Mouse (Mus musculus): ENCODE measurements around the gene Pdlim4. TPM values are rescaled to one million over a fixed set of nuclear protein-coding genes. Genes with fewer than 3 reads are reported as not detected.
"Not testable (repeated sequence)": the region's sequence is repeated elsewhere in the genome, so short reads cannot be mapped to it uniquely, and the experiment has no call there.

Gene Pdlim4
- polyA plus RNA-seq, 1 experiment, result 3.7 TPM

DNA sequence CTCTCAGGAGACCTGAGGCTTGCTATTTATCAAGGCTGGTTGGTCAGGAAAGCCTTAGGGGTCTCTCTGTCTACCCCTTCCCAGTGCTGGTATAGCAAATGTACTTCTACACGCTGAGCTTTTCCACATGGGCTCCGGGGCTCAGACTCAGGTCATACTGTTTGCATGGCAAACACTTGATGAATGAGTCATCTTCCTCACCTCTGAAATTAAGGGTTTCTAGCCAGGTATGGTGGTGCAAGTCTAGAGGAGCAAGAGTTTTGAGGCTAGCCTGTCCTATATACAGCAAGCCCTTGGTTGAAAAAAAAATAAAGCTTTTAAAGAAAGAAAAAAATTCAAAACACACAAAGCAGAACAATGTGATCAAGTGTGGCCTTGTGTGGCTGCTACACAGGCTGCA, 57.6 kb downstream of the Pdlim4 start:
- peaks cover 2% of the 10 kb centered on the region for H3K4me1 ChIP-seq (ENCODE audit: control insufficient read depth, insufficient read depth, low read length)
- TF ChIP-seq CTCF (IDR thresholded peaks at IDR 0.05; ENCODE audit: control insufficient read depth, insufficient read depth, low read length), result no peak
- TF ChIP-seq POLR2A (IDR thresholded peaks at IDR 0.05; ENCODE audit: borderline replicate concordance, control insufficient read depth, low read depth, low read length), result no peak
- no peak overlapping the region for H3K4me3 ChIP-seq (replicated peaks; ENCODE audit: control insufficient read depth, low read depth, low read length)
- WGBS, result 92% methylated on average over 2 of the region's 2 CpGs
- no peak overlapping the region for H3K27ac ChIP-seq (ENCODE audit: control insufficient read depth, insufficient read depth, low read depth, low read length, poor library complexity)

DNA sequence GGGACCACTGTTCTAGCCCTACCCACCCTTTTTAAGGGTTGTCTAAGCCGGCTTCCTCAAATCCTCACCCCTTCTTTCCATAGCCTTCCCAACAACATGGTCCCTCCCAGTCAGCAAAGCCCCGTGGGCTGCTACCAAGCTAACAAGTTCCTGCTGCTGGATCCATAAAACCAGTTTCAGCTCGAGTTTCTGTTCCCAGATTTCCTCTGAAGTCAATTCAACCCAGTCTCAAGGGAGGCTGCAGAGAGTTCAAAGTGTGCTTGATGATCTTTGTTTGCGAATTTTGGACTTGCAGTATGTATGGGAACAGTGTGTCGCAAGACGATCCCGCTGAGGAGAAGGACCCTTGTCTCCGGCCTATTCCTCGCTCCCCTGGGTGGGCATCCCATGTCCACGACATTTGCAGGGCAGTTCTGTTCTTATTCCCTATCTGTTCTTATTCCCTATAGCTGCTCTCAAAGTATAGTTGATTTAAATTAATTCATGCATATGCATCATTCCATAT, 60.3 kb downstream of the Pdlim4 start:
- Histone ChIP-seq H3K4me1 (ENCODE audit: control insufficient read depth, insufficient read depth, low read length) (peaks cover 8% of the 10 kb centered on the region), H3K27ac (ENCODE audit: control insufficient read depth, insufficient read depth, low read depth, low read length, poor library complexity) (no peak overlapping the region)
- 86% methylated on average over 10 of the region's 10 CpGs for WGBS

DNA sequence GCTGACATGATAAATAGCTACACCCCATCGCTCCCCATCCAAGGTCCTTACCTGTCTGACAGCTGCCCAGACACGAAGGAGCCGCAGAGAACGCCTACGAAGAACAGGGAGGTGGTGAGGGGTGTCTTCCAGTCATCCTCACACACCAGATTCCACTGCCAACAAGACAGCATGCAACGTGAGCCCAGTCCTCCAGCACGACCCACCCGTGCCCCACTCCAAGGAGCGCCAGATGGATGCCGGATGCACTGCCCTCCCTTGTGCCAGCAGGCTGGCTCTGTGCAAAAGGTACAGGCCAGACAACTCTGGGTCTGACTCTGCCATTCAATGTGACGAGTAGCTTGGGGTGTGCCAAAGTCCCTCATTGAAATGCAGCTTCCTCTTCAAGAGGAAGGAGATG, 61.1 kb downstream of the Pdlim4 start:
- 93% methylated on average over 11 of the region's 11 CpGs for WGBS
- TF ChIP-seq POLR2A (IDR thresholded peaks at IDR 0.05; ENCODE audit: borderline replicate concordance, control insufficient read depth, low read depth, low read length) (no peak), CTCF (IDR thresholded peaks at IDR 0.05; ENCODE audit: control insufficient read depth, insufficient read depth, low read length) (no peak)
- Histone ChIP-seq H3K4me1 (ENCODE audit: control insufficient read depth, insufficient read depth, low read length) (peaks cover 8% of the 10 kb centered on the region), H3K4me3 (replicated peaks; ENCODE audit: control insufficient read depth, low read depth, low read length) (no peak overlapping the region), H3K27ac (ENCODE audit: control insufficient read depth, insufficient read depth, low read depth, low read length, poor library complexity) (no peak overlapping the region)

More for the DNA sequence above, 60.3 kb downstream of the Pdlim4 start:
- TF ChIP-seq POLR2A (IDR thresholded peaks at IDR 0.05; ENCODE audit: borderline replicate concordance, control insufficient read depth, low read depth, low read length), result no peak
- H3K4me3 ChIP-seq (replicated peaks; ENCODE audit: control insufficient read depth, low read depth, low read length), result no peak overlapping the region

DNA sequence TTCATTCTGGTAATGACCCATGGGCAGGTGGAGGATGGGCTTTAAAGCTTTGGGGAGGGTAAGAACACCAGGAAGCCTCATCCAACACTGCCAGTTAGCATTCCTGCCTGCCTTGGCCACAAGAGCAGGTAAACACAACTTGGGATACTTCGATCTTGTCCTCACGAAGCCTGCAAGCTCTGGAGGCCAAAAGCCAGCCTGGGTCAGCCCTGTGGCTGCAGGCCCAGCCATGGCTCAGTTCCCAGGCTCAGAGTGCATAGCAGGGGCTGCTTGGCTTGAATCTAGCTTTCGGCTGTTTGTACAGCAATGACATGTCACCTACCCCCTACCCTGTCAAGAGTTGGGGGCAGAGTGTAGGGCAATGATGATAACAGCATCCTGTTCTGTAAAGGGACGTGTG, 61.9 kb downstream of the Pdlim4 start:
- Histone ChIP-seq H3K4me3 (replicated peaks; ENCODE audit: control insufficient read depth, low read depth, low read length) (no peak overlapping the region), H3K4me1 (ENCODE audit: control insufficient read depth, insufficient read depth, low read length) (peaks cover 8% of the 10 kb centered on the region), H3K27ac (ENCODE audit: control insufficient read depth, insufficient read depth, low read depth, low read length, poor library complexity) (peak overlapping the region; percentile 70)
- 87% methylated on average over 4 of the region's 4 CpGs for WGBS
- TF ChIP-seq POLR2A (IDR thresholded peaks at IDR 0.05; ENCODE audit: borderline replicate concordance, control insufficient read depth, low read depth, low read length) (no peak), CTCF (IDR thresholded peaks at IDR 0.05; ENCODE audit: control insufficient read depth, insufficient read depth, low read length) (no peak)

DNA sequence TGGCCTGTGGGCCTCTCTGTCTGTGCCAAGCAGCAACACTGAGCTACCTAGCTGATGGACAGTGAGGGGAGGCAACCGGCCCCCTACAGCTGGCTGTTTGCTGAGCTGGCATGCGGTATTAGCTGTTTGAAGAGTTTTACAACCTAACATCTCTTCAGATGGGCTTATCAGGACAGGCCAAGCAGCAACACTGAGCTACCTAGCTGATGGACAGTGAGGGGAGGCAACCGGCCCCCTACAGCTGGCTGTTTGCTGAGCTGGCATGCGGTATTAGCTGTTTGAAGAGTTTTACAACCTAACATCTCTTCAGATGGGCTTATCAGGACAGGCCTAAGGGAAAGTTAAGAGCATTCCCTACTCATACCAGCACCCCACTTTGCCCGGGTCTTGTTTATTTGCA, 62.5 kb downstream of the Pdlim4 start:
- WGBS, result 59% methylated on average over 5 of the region's 5 CpGs
- H3K4me1 ChIP-seq (ENCODE audit: control insufficient read depth, insufficient read depth, low read length); H3K4me3 ChIP-seq (replicated peaks; ENCODE audit: control insufficient read depth, low read depth, low read length): not testable (repeated sequence)
- H3K27ac ChIP-seq (ENCODE audit: control insufficient read depth, insufficient read depth, low read depth, low read length, poor library complexity), result peak overlapping the region; percentile 51; the same call in 1 of the 2 replicates

Other genes with a start within 250 kb of the Pdlim4 start
- gene Gm12216, start 209.8 kb downstream of the Pdlim4 start, polyA plus RNA-seq (2011; ENCODE audit: insufficient read depth, insufficient read length, low replicate concordance, missing spikeins), result 1.4 and 7.8 TPM in 2 replicates
- gene Slc22a5, start 177.4 kb downstream of the Pdlim4 start, polyA plus RNA-seq (2011; ENCODE audit: insufficient read depth, insufficient read length, low replicate concordance, missing spikeins), result 4.0 and 6.5 TPM in 2 replicates
- 3.1 and 6.3 TPM in 2 replicates for gene Slc22a21, start 88.7 kb downstream of the Pdlim4 start, polyA plus RNA-seq (2011; ENCODE audit: insufficient read depth, insufficient read length, low replicate concordance, missing spikeins)
- gene Slc22a4, start 40.9 kb downstream of the Pdlim4 start, polyA plus RNA-seq (2011; ENCODE audit: insufficient read depth, insufficient read length, low replicate concordance, missing spikeins), result 20.7 and 34.8 TPM in 2 replicates
- 5.1 and 9.4 TPM in 2 replicates for gene P4ha2, start 31.1 kb upstream of the Pdlim4 start, polyA plus RNA-seq (2011; ENCODE audit: insufficient read depth, insufficient read length, low replicate concordance, missing spikeins)
- gene Csf2, start 180.7 kb upstream of the Pdlim4 start, polyA plus RNA-seq (2011; ENCODE audit: insufficient read depth, insufficient read length, low replicate concordance, missing spikeins), result not detected in 2 replicates
- gene Il3, start 198.3 kb upstream of the Pdlim4 start, polyA plus RNA-seq (2011; ENCODE audit: insufficient read depth, insufficient read length, low replicate concordance, missing spikeins), result not detected in 2 replicates
- 1.3 and 4.1 TPM in 2 replicates for gene Acsl6, start 234.8 kb upstream of the Pdlim4 start, polyA plus RNA-seq (2011; ENCODE audit: insufficient read depth, insufficient read length, low replicate concordance, missing spikeins)